Mouse (Mus musculus) monocyte, adult 2 months (primary cell): ENCODE data around the gene Ren1.

Experiments used
- DNase-seq, 2 experiments: peaks; one replicate each; pipeline ENCODE4 v3.0.0; 2022; ENCODE audit warnings: low spot score in 2 of 2, low read depth in 1 of 2

The Ren1 gene

GRCm38 (mm10) chr1:133408321-133408720, 58.0 kb downstream of the Ren1 start:
- DNase-seq = no peak

GRCm38 (mm10) chr1:133408880-133409516, 58.7 kb downstream of the Ren1 start:
- DNase-seq = no peak

- DNase-seq = no peak
These were observed 59.5 kb downstream of the Ren1 start for GRCm38 (mm10) chr1:133409786-133410185.
